Mouse (Mus musculus): Measurements from ENCODE around the gene Ptprn2.

DNA sequence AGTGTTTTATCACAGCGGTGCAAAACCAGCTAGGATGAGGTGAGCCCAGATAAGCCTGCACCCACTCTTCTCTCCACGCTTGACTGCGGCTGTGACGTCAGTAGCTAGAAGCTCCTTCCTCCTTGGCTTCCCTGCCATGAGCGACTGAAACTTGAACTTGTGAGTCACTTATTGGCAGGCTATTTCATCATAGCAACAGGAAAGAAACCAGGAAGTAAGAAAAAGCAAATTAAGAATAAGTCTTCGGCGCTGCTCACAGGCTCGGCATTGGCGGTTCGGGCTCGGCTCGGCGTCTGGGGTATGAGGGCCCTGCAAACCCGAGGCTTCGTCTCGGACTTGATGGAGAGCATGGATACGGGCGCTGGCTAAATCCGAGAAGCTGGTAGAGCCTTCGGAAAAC lies 111.5 kb downstream of the Ptprn2 start:
- TF ChIP-seq ELF1 (IDR thresholded peaks at IDR 0.05; ENCODE audit: low read depth, low read length) (peak; percentile 89), CTCF (conservative IDR thresholded peaks at IDR 0.05 in 1 of 2, IDR thresholded peaks at IDR 0.05 in 1 of 2; ENCODE audit: low read depth in 2 of 2, low read length in 2 of 2) (no peak), POLR2A (IDR thresholded peaks at IDR 0.05; ENCODE audit: low read depth, low read length) (peak; percentile 66), PAX5 (IDR thresholded peaks at IDR 0.05; ENCODE audit: low read length) (no peak), USF1 (IDR thresholded peaks at IDR 0.05; ENCODE audit: low read depth, low read length) (no peak), TBP (conservative IDR thresholded peaks at IDR 0.05; ENCODE audit: low read depth, low read length) (peak; percentile 76; the same call in 1 of the 2 replicates), MAX (IDR thresholded peaks at IDR 0.05; ENCODE audit: low read length) (no peak; the same call in 1 of the 2 replicates), CHD2 (IDR thresholded peaks at IDR 0.05; ENCODE audit: low read length) (no peak), HCFC1 (IDR thresholded peaks at IDR 0.05; ENCODE audit: low read depth, low read length) (peak; percentile 37; the same call in 1 of the 2 replicates), SIN3A (IDR thresholded peaks at IDR 0.05; ENCODE audit: low read length) (peak; percentile 38; the same call in 1 of the 2 replicates)
